Mouse (Mus musculus) embryonic facial prominence, embryonic 11.5 days (tissue): ENCODE measurements around the gene Hhipl2. TPM values are rescaled to one million over a fixed set of nuclear protein-coding genes. Genes with fewer than 3 reads are reported as not detected.
"Not testable (repeated sequence)": the region's sequence is repeated elsewhere in the genome, so short reads cannot be mapped to it uniquely, and the experiment has no call there.

Experiments used
- ATAC-seq: fragments of 200-750 bp; cut with Nextera tagmentation; replicated peaks from 2 replicates; pipeline ENCODE4 v1.8.0; 2017; ENCODE audit warnings: low read depth; ENCODE audit not compliant: insufficient number of reproducible peaks, low FRiP score, low TSS enrichment
- DNase-seq: peaks from one replicate; pipeline ENCODE4 v3.0.0-alpha.2; 2015; ENCODE audit warnings: low spot score
- H3K27ac ChIP-seq: fragments of 300-500 bp; sonication (generic); replicated peaks from 2 replicates; pipeline ENCODE4 v1.5.1; 2014; ENCODE audit warnings: mild to moderate bottlenecking, low read depth, low read length, control low read depth
- H3K27me3 ChIP-seq: fragments of 300-500 bp; sonication (generic); 2 replicates; pipeline ENCODE4 v1.6.1; 2014; ENCODE audit warnings: mild to moderate bottlenecking, low read length, moderate library complexity, mixed read lengths; ENCODE audit not compliant: control insufficient read depth, insufficient read depth
- H3K36me3 ChIP-seq: fragments of 300-500 bp; sonication (generic); replicated peaks from 2 replicates; pipeline ENCODE4 v1.6.1; 2014; ENCODE audit warnings: low read depth, mild to moderate bottlenecking, low read length, moderate library complexity, mixed read lengths; ENCODE audit not compliant: control insufficient read depth, insufficient read depth
- H3K4me1 ChIP-seq: fragments of 300-500 bp; sonication (generic); 2 replicates; pipeline ENCODE4 v1.6.1; 2014; ENCODE audit warnings: low read length, mixed read lengths; ENCODE audit not compliant: control insufficient read depth, insufficient read depth
- H3K4me2 ChIP-seq: fragments of 300-500 bp; sonication (generic); 2 replicates; pipeline ENCODE4 v1.6.1; 2014; ENCODE audit warnings: low read depth, mild to moderate bottlenecking, control low read depth, low read length, moderate library complexity
- H3K4me3 ChIP-seq: fragments of 300-500 bp; sonication (generic); 2 replicates; pipeline ENCODE4 v1.5.1; 2014; ENCODE audit warnings: low read depth, low read length, control low read depth
- H3K9ac ChIP-seq: fragments of 300-500 bp; sonication (generic); replicated peaks from 2 replicates; pipeline ENCODE4 v1.6.1; 2014; ENCODE audit warnings: mild to moderate bottlenecking, control low read depth, low read length
- H3K9me3 ChIP-seq: fragments of 300-500 bp; sonication (generic); replicated peaks from 2 replicates; pipeline ENCODE4 v1.6.1; 2016; ENCODE audit warnings: mild to moderate bottlenecking, low read length, inconsistent platforms, mixed read lengths; ENCODE audit not compliant: control insufficient read depth
- WGBS: fragments of 180-500 bp; shearing (Covaris S2); extraction: QIAGEN DNeasy Blood & Tissue Kit; methylation state at CpG from one replicate; pipeline ENCODE4 v1.1.7; 2014; 5-methylcytosine and 5-hydroxymethylcytosine counted together
- polyA plus RNA-seq: library from polyadenylated mRNA; unstranded; fragments of >200 nt; fragmentation: Nextera tagmentation; extraction: Ambion mirVana; gene quantifications from 2 replicates; pipeline ENCODE4 v1.2.1, GENCODE M21; 2014

Hhipl2 gene
- polyA plus RNA-seq: 0.73 TPM in 1 of 2 replicates, not detected in the other

GRCm38 (mm10) chr1:183417873-183418272, at the start of gene Hhipl2:
Gene Hhipl2 (plus strand): TSS chr1:183418215.
- Histone ChIP-seq H3K4me2 (no peak within 1 kb of the TSS), H3K9ac (no peak within 1 kb of the TSS)
- 75% methylated on average over 12 of the region's 12 CpGs for WGBS

DNA sequence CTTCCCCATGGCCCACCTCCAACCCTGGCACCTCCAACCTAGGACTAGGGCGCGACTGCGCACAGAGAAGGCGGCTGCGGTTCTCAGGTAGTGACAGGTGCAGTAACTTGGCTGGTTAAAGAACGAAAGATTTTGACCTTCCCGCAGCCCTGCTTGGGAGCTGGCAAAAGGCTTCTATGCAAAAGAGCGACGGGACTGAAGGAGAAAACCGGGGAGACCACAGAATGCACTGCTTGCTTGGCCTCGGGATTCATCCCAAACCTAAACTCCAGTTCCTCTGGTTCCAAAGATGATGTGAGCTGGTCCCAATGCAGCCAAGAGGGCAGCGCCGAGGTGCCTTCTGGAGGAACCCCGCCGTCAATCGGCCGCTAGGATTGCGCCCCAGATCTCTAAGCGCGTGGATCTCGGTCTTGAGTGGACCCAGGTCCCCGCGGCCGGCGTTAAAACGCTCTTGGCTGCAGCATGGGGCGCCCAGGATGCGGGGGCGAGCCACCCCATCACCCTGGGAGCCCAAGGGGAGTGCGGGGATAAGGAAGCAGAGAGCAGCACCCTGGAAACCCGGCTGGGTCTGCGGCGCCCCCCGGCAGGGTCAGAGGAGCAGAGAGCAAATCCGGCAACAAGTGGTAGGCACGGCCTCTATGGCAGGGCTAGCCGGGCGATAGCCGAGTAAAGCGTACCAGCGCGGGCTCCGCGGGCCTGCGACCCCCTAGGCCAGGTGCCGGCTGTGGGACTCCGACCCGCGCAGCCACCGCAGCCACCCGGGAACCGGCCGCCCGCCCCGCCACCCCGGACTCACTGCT, 49.2 kb upstream of the Hhipl2 start:
- H3K27ac ChIP-seq: peak overlapping the region; percentile 38; the same call in 1 of the 2 replicates
- no peaks in the 10 kb centered on the region for H3K36me3 ChIP-seq
- ATAC-seq: peak; percentile 79
- peak; percentile 44 for DNase-seq
- 2% methylated on average over 46 of the region's 56 CpGs for WGBS
- peak overlapping the region; percentile 84 for H3K4me2 ChIP-seq
- H3K9ac ChIP-seq: peak overlapping the region; percentile 69
- H3K9me3 ChIP-seq: no peaks in the 10 kb centered on the region
- H3K4me3 ChIP-seq: peak overlapping the region; percentile 60
- no peaks in the 10 kb centered on the region for H3K4me1 ChIP-seq
- H3K27me3 ChIP-seq: no peaks in the 10 kb centered on the region

More at GRCm38 (mm10) chr1:183417873-183418272, at the start of gene Hhipl2:
- Histone ChIP-seq H3K9me3 (no peaks in the 10 kb centered on the region), H3K27me3 (no peaks in the 10 kb centered on the region), H3K27ac (no peak within 1 kb of the TSS), H3K4me1 (no peaks in the 10 kb centered on the region), H3K4me3 (no peak within 1 kb of the TSS), H3K36me3 (no peaks in the 10 kb centered on the region)
- DNase-seq (no peak), ATAC-seq (no peak)

- ATAC-seq (peak; percentile 99), DNase-seq (peak; percentile 94)
- Histone ChIP-seq H3K4me1 (no peaks in the 10 kb centered on the region), H3K9me3 (no peaks in the 10 kb centered on the region), H3K9ac (peak within 1 kb of the TSS; percentile 69), H3K27me3 (no peaks in the 10 kb centered on the region), H3K36me3 (no peaks in the 10 kb centered on the region), H3K27ac (peak within 1 kb of the TSS; percentile 38; the same call in 1 of the 2 replicates), H3K4me3 (peak within 1 kb of the TSS; percentile 60), H3K4me2 (peak within 1 kb of the TSS; percentile 84)
- WGBS: under 1% methylated on average over 47 of the region's 51 CpGs
Measured at GRCm38 (mm10) chr1:183369427-183370014, 48.5 kb upstream of the Hhipl2 start, which contains the start of gene Mia3. Gene Mia3 (minus strand): TSS chr1:183369553.

DNA sequence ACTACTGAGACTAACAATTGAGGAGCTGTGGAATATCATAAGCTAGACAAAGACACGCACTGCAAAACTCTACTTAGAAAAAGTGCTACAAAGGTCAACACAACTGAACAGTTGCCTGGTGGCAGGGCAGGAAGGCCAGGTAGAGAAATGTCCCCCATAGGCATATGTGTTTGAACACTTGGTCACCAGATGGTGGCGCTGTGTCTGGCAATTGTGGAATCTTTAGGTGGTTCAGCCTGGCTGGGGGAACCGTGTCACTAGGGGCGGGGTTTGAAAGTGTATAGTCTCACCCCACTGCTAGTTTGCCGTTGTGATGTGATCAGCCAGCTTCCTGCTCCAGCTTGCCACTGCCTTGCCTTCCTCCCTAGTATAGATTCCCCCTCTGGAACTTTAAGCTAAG, 43.3 kb upstream of the Hhipl2 start:
- H3K4me2 ChIP-seq: no peak overlapping the region
- H3K4me3 ChIP-seq: no peak overlapping the region
- WGBS: 79% methylated on average over 5 of the region's 5 CpGs

GRCm38 (mm10) chr1:183377045-183377444, 41.0 kb upstream of the Hhipl2 start:
- Histone ChIP-seq H3K4me2 (no peak overlapping the region), H3K4me1 (no peaks in the 10 kb centered on the region), H3K27ac (no peak overlapping the region), H3K4me3 (no peak overlapping the region), H3K9ac (no peak overlapping the region), H3K27me3 (no peaks in the 10 kb centered on the region), H3K36me3 (no peaks in the 10 kb centered on the region), H3K9me3 (no peaks in the 10 kb centered on the region)
- DNase-seq: no peak
- 76% methylated on average over 4 of the region's 4 CpGs for WGBS
- no peak for ATAC-seq

More for the DNA sequence above, 43.3 kb upstream of the Hhipl2 start:
- ATAC-seq (no peak), DNase-seq (no peak)
- Histone ChIP-seq H3K9ac (no peak overlapping the region), H3K36me3 (no peaks in the 10 kb centered on the region), H3K9me3 (no peaks in the 10 kb centered on the region), H3K27me3 (no peaks in the 10 kb centered on the region), H3K4me1 (no peaks in the 10 kb centered on the region), H3K27ac (no peak overlapping the region)

GRCm38 (mm10) chr1:183378321-183378941, 39.6 kb upstream of the Hhipl2 start:
- ATAC-seq: no peak
- WGBS: 81% methylated on average over 10 of the region's 10 CpGs

DNA sequence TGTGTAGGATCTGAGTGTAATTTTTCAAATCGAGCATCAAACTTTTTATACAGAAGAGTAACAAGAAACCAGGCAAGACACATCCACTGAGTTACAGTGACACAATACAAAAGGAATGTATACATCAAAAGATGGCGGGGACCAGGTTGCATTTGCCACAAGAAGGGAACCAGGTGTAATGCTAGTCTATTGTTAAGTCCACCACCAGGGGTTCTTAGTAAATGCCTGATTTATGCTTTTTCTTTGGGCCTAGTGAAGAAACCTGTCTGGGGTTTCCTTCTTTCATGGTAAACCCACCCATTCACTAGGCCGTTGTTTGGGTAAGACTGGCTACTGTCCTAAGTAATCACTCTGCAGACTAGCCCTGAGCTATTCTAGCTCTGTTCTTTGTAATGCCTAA, 38.6 kb upstream of the Hhipl2 start:
- not testable (repeated sequence) for H3K9ac ChIP-seq, H3K36me3 ChIP-seq, DNase-seq, H3K27ac ChIP-seq, H3K9me3 ChIP-seq, H3K4me3 ChIP-seq, H3K4me1 ChIP-seq, ATAC-seq, H3K4me2 ChIP-seq, H3K27me3 ChIP-seq
- 78% methylated on average over 3 of the region's 3 CpGs for WGBS

More at GRCm38 (mm10) chr1:183378321-183378941, 39.6 kb upstream of the Hhipl2 start:
- no peak overlapping the region for H3K4me2 ChIP-seq
- DNase-seq: no peak
- no peak overlapping the region for H3K9ac ChIP-seq
- no peaks in the 10 kb centered on the region for H3K36me3 ChIP-seq
- H3K27me3 ChIP-seq: no peaks in the 10 kb centered on the region
- H3K9me3 ChIP-seq: no peaks in the 10 kb centered on the region
- no peak overlapping the region for H3K4me3 ChIP-seq
- H3K4me1 ChIP-seq: no peaks in the 10 kb centered on the region
- H3K27ac ChIP-seq: no peak overlapping the region
